Mouse (Mus musculus) layer of hippocampus, adult 2 months (tissue): Measurements from ENCODE around the gene Bcan. TPM values are rescaled to one million over a fixed set of nuclear protein-coding genes. Genes with fewer than 3 reads are reported as not detected.
A peak's percentile ranks its signal among the peaks of the same experiment; 100 is the strongest.

Source experiments
- DNase-seq, 2 experiments: peaks; one replicate each; pipeline ENCODE4 v3.0.0; 2022; ENCODE audit warnings: low spot score in 2 of 2
- H3K27ac ChIP-seq: fragments of 200-600 bp; 2 replicates; pipeline ENCODE4 v1.8.1; 2022
- H3K4me3 ChIP-seq: fragments of 200-600 bp; 2 replicates; pipeline ENCODE4 v1.8.1; 2022; ENCODE audit warnings: mild to moderate bottlenecking
- CTCF ChIP-seq: fragments of 200-600 bp; conservative IDR thresholded peaks from 2 replicates; pipeline ENCODE4 v1.8.1; 2022; ENCODE audit warnings: antibody characterized with exemption, mild to moderate bottlenecking, moderate library complexity
- total RNA-seq, 2 experiments: library from RNA; stranded (reverse); gene quantifications; 2 replicates each; pipeline ENCODE4 v1.2.3; 2021

The Bcan gene
- total RNA-seq, 2 experiments from 2014 or later = 309 to 328 TPM

DNA sequence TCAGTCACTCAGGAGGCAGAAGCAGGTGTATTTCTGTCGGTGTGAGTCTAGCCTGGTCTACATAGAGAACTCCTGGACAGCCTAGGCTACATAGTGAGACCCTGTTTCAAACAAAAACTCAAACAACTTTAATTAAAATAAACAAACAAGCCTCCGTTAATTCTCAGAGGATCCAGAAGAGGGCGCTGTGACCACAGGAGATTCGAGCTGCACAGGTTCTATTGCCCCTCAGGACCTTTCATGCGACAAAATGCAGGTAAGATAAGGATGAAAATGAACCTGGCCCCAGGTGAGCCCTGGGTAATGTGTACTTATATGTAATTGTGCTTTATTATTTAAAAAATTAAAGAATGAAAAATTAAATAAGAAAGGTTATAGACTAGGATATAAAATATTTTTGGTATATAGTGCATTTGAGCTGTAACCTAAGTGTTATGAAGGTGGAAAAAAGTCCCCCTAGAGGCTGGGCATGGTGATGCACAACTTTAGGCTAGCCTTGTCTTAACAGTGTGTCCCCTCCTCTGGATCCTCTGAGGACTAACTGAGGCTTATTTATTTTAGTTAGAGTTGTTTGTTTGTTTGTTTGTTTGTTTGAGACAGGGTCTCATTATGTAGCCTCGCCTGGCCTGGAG is 10.7 kb upstream of the Bcan start:
- Histone ChIP-seq H3K4me3 (no peak overlapping the region), H3K27ac (no peak overlapping the region)
- DNase-seq = no peak
- TF ChIP-seq CTCF = peak; percentile 86

DNA sequence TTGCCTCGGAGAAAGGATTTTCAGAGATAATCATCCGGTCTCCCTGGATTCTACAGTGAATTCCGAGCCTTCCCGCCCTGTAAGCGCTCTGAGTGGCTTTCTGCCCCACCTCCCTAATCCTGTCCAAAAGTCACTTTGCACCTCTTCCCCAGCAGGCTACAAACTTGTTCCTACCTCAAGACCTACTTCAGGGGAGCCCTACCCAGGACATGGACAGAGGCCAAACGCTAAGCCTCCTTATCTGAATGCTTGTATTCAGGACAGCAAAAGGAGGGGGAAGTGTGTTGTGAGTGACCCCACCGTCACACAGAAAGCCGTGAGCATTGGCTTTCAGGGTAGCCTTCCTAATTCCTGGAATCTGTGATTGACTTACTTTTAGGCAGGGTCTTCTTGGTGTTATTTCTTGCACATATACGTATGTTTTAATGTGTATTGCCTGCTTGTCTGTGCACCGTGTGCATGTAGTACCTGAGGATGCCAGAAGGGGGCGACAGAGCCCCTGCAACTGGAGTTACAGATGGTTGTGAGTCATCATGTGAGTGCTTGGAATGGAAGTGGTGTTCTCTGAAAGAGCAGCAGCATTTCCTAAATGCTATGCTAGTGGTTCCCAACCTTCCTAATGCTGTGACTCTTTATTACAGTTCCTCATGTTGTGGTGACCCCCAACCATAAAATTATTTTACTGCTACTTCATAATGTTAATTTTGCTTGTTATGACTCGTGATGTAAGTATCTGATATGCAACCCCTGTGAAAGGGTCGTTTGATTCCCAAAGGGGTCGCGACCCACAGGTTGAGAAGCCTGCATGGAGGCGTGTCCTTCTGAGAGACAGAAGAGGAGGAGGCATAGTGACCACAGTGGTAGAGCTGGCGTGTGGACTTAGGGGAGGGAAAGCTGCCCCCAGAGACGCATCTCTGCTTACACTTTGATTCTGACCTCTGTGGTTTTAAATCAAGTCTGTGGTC is 6.1 kb upstream of the Bcan start:
- Histone ChIP-seq H3K27ac (no peak overlapping the region), H3K4me3 (no peak overlapping the region)
- TF ChIP-seq CTCF = peak; percentile 73
- no peak for DNase-seq

DNA sequence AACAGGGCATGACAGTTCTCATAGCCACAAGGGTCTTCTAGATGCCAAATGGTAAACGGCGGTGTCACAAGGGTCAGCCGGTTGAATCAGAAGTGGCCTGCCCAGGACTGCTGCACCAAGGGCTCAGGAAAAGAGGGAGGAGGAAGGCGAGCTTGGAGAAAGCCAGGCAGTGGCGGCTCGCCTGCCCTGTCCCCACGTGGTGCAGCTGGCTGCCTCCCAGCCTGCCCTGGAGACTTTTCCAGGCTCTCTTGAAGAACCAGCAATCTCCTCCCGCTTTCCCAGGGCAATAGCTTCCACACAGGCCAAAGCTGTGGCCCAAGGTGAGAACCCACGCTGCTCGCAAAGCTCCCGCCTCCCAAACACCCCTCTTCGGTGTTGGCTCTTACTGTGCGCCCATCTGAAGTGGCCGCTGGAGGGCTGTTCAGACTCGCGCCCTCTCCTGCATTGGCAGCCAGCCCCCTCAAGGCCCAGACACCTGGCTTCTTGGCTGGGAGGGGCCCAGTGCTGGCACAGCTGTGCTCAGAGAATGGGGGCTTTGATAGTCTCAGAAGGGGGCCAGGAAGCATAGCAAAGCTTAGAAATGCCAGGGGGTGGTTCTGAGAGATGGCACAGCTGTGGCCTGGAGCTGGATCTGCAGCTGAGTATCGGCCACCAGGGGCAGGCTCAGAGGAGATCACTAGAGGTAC is 2.4 kb upstream of the Bcan start:
- peak overlapping the region; percentile 76 for H3K27ac ChIP-seq
- no peak overlapping the region for H3K4me3 ChIP-seq
- TF ChIP-seq CTCF = peak; percentile 44
- DNase-seq = no peak

DNA sequence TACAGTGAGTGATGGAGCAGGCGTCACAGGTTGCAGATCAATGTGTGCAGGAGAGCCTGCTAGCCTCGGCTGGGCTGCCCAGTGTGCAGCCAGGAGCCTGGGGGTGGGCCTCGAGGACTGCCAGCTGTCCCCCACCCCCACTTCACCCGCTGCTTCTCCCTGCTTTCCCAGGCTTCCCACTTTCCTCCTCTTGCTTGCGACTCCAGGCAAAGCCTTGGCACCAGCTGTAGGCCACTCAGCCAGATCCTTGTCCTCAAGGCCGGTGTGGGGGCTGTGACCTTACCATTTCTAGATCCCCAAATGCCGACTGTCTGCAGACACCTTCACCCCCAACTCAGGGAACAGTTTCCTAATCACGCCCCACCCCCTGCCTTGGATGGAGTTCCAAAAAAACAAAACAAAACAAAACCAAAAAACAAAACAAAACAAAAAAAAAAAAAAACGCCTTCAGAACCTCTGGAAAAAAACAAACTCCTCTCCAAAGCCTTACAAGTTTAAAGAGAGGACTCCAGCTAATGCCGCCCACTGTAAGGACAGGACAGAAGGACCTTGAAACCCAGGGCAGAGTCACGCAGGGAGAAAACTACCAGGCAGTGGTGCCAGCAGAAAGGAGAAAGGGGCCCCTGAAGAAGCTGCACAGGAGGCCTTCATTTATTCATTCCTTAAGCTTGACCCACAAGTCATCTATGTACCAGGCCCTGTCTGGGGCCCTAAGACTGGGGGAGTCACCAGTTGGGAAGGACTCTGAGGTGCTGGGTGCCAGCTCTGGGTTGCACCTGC is 976 bp upstream of the Bcan start:
- peak overlapping the region; percentile 95 for H3K27ac ChIP-seq
- no peak for DNase-seq
- H3K4me3 ChIP-seq = peak overlapping the region; percentile 69
- no peak for TF ChIP-seq CTCF

DNA sequence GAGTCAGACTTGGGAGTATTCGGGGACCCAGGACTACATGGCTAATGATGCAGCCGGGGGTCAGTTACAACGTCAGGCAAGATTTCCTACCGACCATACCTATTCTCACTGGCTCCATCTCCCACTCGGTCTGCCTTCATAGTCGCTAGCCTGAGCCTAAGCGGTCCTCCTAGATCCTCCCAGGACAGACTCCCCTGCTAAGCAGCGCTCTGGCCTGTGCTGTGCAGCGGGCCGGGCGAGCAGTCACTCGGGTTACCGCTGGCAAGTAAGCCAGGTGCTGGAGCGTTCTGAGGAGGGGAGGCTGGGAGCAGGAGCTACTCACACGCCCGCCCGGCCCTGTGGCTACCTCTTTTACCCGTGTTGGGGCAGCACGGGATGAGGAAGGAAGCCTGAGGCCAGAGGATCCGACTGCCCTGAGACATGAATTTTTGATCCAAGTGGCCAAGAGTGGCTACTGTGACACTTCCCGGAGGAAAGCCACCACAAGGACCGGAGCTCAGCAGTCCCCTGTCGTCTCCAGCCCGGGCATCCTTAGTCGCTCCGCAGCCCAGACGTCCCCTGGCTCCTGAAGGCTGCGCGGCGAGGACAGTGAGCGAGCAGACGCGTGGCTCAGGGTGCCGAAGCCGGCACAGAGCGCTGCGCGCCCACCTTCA is 661 bp downstream of the Bcan start:
- H3K4me3 ChIP-seq = peak overlapping the region; percentile 69
- DNase-seq = no peak
- peak overlapping the region; percentile 95 for H3K27ac ChIP-seq
- no peak for TF ChIP-seq CTCF

DNA sequence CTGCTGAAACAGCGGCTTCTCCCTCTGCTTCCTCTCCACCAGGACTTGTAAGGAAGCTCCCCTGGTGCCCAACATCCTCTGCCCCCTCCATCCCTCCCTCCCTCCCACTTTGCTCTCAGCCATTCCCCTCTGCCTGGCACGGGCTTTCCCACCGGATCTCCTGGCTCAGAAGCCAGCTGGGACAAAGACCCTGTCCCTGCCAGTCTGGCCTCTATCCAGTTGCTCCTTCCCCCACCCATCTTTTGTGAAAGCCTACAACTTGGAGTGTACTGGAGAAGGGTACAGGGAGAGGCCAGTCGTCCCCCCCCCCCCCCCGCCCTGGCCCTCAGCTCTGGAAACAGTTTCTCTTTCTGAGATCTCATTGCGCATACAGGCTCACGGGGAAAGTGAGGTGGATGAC is 1.3 kb downstream of the Bcan start:
- no peak for TF ChIP-seq CTCF

DNA sequence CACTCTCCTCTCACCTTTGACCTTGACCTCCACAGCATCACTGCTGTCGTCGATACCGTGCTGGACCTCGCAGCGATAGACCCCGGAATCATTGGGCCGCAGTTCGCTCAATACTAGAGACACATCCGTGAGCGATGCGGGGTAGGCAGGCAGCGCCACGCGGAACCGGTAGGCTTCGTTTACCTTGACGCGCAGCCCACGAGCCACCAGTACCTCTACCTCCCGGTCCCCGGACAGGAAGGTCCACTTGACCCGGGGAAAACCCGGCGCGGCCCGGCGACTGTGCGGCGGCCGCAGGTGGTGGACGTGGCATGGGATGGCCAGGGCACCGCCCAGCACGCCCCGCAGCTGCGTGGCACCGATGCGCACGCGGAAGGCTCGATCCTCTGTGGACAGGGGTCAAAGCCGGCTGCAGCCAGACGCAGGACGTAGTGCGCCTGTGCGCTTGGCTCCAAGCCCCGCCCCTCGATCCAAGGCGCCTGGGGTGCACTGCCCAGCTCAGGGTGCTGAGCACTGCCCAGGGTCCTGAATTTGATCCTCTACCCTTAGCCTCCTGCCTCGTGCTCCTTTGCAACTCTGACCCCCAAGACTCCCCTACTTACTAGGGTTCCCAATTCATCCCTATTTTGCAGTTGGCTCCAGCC is 2.9 kb downstream of the Bcan start:
- TF ChIP-seq CTCF = no peak
- DNase-seq = no peak
- H3K4me3 ChIP-seq = peak overlapping the region; percentile 69
- H3K27ac ChIP-seq = peak overlapping the region; percentile 57; the same call in 1 of the 2 replicates

More for the DNA sequence above, 1.3 kb downstream of the Bcan start:
- Histone ChIP-seq H3K4me3 (peak overlapping the region; percentile 69), H3K27ac (peak overlapping the region; percentile 95)
- DNase-seq = peak; percentile 64 to 82

DNA sequence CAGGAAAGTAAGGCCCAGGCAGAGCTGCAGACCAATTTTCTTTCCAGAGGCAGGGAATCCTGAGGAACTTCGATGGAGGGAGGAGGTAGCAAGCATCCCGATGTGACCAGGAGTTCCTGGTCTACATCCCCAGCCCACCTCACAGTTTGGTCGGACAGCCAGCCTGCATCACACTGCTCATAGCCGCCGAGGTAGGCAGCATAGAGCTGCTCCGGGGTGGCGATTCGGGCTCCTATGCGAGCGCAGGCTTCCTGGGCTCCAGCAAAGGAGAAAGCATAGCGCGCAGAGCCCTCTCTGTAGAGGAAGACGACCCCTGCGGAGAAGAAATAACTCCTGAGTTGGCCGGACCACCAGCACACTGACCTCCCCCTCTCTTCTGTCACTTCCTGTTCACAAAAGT is 3.6 kb downstream of the Bcan start:
- no peak for DNase-seq
- Histone ChIP-seq H3K27ac (peak overlapping the region; percentile 57; the same call in 1 of the 2 replicates), H3K4me3 (peak overlapping the region; percentile 69; the same call in 1 of the 2 replicates)
- TF ChIP-seq CTCF = no peak

DNA sequence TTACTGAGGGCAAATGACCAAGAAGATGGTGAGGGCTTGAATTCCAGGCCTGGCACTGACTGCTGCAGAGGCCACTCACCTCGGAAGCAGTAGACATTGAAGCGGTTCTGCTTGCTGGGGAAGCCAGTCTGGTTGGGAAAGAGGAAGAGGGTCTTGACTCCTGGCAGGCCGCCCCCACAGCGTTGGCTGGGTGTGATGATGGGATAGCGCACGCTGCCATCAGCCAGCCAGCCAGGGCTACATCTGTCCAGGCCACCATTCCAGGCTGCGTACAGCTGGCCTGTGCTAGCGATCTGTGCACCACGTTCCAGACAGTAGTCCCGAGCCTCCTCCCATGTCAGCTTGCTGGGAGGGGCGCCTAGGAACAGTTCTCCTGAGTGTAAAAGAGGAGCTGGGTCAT is 4.7 kb downstream of the Bcan start:
- H3K27ac ChIP-seq = peak overlapping the region; percentile 76
- DNase-seq = no peak
- no peak overlapping the region for H3K4me3 ChIP-seq
- TF ChIP-seq CTCF = no peak

DNA sequence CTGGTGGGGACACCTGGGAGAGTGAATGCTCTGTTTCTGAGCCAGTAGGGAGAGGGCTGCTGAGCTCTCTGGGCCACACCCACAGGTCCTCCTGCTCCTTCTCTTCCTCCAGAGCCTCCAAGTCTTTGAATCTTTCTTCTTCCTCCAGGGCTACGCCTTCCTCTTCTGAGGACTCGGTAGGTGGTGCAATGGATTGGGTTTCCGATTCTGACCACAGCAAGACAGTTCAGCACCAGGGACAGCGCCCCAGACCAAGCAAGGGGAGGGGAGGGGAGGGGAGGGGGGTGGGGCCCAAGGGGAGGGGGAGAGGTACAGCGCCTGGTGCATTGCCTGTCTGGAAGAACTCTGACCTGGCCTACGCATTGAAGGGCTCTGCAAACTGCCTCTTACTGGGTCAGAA is 6.6 kb downstream of the Bcan start:
- Histone ChIP-seq H3K4me3 (no peak overlapping the region), H3K27ac (no peak overlapping the region)
- no peak for TF ChIP-seq CTCF
- no peak for DNase-seq

DNA sequence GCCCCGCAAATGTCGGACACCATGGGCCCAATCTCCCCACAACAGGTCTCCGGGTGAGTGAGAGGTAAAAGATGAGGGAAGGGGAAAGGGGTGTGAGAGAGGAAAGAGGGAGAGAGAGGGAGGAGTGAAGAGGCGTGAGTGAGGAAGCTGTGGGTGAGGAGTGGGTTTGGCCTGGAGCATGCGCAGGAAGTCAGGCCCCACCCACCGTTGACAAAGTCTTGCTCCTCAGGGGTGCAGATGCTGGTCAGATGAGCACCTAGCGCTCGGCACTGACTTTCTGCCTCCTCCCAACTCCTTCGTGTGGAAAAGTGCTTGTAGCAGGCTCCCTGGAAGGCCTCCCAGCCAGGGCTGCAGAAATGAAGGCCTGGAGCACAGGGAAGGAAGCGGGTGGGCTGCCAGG is 10.1 kb downstream of the Bcan start:
- H3K27ac ChIP-seq = no peak overlapping the region
- no peak for TF ChIP-seq CTCF
- H3K4me3 ChIP-seq = no peak overlapping the region
- DNase-seq = no peak
